Mouse (Mus musculus) cerebellum, adult 18-20 months (tissue): ENCODE measurements around the gene Abhd11.
"Not testable (repeated sequence)": the region's sequence is repeated elsewhere in the genome, so short reads cannot be mapped to it uniquely, and the experiment has no call there.

ENCODE experiments used
- DNase-seq, 2 experiments: peaks; one replicate each; pipeline ENCODE4 v3.0.0; 2021

The Abhd11 gene

DNA sequence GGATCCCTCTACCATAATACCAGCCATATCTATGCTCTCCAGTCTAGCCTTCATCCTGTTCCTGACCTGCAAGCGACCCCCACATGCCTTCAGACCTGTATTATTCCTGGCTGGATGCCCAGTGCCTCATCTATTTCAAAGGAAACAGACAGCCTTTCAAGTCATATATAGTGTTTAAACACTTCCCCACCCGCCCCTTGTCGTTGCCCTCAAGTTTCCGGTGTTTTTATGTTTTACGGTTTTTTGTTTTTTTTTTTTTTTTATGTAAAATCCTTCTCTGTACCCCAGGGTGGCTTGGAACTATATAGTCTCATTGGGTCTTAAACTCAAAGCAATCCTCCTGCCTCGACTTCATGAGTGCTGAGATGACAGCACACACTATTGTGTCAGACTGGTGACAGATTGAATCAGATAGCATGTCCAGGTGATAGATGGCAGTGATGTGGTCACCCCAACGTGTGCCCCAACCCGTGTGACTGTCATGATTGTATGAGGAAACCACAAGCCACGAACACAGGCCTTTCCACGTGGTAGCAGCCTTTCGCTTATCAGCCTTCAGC, 15.8 kb downstream of the Abhd11 start:
- no peak for DNase-seq

DNA sequence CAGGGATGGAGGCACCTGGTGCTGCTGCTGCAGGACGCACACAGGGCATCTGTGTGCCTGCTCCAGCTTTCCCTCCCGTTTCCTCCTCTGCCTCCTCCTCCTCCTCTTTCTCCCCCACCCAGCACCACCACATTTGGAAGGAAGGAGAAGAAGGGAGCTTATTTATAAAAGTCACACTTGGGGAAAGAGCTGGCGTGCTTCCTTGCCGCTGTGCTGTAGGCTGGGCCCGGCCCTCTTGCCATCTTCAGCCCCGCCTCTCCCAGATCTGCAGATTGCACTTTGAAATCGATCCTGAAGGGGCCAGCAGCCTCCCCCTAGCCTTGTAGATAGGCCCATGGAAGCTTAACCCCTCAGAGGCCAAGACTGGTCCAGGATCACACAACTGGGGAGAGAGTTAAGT, 16.9 kb downstream of the Abhd11 start:
- no peak for DNase-seq

DNA sequence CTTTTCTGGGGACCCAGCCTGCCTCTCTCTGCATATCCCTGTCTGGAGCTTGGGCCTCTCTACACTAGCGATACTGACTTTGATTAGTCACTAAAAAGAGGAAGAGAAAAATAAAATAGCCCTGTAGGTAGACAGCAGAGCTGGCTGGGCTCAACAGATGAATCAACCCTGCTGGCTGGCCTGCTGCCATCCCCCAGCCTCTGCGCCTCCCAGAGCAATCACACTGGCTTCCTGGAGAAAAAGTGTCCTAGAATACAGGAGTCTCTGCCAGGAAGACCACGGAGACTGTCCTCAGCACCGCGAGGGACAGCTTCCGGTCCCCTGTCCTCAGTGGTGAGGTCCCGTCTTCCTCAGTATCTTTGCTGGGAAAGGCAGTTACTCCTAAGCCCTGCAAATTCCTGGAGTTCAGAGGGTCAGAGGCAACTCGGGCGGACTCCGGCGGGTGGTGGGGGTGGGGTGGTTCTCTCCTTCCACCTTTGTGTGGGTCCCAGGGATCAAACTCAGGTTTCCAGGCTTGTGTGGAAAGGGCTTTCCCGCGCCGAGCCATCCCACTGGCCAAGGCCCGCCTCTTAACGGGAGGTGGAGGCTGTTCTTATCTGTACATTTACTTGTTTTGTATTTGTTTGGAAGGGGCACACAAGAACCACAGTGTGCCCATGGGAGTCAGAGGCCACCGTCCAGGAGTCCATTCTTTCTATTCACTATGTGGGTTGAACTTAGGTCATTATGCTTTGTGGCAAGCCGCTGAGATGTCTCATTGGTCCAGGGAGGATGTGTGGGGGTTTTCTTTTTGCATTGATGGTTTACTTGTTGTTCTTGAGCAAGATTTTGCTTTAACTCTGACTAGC, 20.3 kb downstream of the Abhd11 start:
- peak; percentile 71 to 76 for DNase-seq

DNA sequence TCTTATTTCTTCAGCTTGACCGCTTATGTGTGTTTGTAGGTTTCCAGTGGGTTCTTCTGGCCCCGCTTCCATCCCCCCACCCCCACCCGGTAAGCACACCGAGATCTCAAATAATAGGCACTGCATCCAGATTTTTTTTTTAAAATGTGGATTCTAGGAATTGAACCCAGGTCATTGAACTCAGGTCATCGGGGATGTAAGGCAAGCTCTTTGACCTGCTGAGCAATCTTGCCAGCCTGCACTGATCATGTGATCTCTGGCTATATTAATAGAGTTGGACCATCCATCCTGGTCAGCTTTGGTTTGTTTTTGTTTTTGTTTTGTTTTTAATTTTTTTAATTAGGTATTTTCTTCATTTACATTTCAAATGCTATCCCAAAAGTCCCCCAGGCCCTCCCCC, 23.6 kb downstream of the Abhd11 start:
- no peak for DNase-seq

DNA sequence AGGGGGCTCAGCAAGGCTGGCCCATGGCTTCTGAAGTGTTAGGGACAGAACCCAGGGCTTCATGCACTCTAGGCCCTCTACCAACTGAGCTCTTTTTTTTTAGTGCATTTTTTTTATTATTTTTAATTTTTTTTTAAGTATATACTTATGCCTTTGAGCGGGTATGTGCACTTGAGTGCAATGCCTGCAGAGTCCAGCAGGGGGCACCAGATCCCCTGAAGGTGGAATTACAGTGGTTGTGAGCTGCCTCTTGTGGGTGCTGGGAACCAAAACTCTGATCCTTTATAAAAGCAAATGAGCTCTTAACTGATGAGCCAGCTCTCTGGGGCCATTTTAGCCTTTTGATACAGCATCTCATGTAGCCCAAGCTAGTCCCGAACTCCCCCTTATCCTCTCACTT, 25.6 kb downstream of the Abhd11 start:
- no peak for DNase-seq

DNA sequence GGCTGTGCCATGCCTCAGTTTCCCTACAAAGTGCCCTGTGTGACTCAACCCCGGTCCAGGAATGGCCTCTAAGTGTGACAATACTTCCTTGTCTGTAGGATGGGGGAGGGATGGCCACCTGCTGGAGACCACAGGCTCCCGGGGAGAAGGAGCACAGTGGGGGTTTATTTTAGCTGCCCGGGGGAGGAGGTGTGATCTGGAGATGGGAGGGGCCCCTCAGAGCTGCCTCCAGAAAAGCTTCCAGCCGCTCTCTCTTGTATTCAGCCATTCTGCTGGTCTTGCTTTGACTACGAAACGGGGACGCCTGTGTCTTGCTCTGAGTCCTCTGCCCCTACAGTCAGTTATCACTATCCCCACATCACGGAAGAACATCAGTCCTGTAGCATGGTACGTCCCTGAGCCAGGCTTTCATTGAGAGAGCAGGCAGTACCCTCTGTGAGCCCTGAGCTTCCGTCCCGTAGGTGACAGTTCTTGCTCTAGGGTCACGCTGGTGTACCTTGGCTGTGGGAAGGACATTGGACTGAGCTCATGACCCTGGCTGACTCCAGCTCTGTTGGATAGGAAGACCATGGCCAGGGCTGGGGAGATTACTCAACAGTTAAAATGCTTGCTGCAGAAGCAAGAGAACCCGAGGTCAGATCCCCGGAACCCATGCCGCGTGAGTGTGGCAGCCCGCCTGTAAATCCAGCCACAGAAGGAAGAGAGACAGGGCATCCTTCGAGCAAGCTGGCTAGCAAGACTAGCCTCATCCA, 26.8 kb downstream of the Abhd11 start:
- no peak for DNase-seq

DNA sequence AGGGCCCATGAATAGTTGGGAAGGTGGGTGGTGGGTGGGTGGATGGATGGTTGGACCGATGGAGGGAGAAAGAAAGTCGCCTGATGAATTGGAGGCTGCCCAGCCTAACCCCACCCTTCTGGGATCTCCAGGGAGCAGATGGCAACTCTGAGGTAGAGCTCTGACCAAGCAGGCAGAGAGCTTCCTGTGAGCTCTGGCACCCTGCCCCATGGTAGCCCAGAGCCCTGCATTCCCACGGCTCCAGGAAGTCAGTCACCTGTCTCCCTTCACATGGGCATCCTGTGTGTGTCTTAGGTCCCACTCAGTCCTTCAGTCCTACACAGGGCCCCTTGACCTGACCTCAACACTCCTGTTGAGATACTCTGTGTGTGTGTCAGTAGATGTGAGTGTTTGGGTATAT, 29.0 kb downstream of the Abhd11 start:
- peak in 1 of 2 experiments; percentile 28 for DNase-seq

DNA sequence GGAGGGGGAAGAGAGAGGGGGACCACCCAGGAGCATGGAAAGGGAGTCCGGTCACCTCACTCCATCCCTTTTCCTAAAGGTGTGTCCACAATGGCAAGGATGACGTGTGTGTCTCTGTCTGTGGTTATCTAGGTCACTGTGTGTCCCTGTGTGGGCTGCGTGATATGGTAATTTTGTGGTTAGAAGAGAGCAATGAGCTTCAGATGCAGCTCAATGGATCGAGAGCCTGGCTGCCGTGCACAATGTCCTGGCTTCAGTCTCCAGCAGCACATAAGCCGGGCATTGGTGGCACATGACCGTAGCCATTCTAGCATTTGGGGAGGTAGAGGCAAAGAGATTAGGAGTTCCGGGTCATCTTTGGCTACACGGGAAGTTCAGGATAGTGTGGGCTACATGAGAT, 30.6 kb downstream of the Abhd11 start:
- no peak for DNase-seq

DNA sequence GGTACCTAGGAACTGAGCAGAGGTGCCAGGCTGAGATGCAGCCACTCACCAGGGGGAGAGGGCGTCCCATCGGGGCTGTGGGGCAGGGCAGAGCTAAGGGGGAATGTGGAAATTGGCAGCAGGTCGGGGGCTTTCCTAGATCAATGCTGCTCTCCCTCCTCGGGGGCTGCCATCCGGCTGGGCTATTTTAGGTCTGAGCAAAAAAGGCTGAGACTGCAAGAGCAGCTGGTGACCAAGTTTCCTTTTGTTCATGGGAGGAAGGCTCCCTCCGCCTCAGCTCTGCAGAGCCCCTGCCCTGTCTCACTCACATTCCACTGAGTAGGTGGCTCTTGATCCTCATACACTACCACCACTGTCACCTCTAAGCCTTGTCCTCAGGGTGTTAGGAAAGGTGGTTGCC, 31.1 kb downstream of the Abhd11 start:
- DNase-seq, result no peak

DNA sequence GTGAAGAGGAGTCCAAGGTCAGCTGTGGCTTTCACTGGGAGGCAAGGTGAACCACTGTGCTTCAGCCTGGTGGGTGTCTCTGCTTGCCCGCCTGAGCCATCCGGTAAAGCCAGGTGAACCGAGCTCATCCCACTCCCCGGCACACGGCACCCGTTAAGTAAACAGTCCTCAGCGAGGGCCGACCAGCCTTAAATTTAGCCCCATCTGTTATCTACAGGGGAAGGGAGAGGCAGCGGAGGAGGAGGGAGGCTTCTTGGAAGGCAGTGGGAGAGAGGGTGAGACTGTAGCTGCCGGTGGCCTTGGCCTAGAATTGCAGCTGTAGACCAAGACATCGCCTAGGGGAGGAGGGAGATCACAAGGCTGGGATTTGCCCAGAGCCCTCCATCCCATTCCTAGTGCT, 31.8 kb downstream of the Abhd11 start:
- DNase-seq, result no peak

DNA sequence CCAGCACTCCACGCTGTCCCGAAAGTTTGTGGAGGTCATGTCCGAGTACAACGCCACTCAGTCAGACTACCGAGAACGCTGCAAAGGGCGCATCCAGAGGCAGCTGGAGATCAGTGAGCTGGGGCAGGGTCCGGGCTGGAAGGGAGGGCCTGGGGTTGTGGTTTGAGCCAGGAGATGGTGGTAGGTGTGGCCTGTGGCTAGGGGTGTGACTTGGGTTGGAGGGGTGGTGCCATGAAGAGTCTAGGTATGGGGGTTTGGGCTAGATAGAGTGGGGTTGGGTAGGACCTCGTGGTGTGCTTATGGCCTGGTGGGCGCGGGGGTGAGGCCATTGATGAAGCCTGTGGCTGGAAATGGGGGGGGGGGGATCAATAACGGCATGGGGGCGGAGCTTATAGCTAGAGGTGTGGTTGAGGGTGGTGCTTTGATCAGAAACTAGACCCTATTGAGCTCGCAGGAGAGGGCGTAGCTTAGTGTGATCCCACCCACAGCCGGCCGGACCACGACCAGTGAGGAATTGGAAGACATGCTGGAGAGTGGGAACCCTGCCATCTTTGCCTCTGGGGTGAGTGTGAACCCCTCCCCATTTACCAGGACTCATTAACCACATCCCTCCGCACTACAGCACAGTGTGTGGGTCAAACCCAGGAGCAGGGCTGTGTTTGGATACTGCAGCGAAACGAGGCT, 33.3 kb downstream of the Abhd11 start:
- DNase-seq, result no peak

DNA sequence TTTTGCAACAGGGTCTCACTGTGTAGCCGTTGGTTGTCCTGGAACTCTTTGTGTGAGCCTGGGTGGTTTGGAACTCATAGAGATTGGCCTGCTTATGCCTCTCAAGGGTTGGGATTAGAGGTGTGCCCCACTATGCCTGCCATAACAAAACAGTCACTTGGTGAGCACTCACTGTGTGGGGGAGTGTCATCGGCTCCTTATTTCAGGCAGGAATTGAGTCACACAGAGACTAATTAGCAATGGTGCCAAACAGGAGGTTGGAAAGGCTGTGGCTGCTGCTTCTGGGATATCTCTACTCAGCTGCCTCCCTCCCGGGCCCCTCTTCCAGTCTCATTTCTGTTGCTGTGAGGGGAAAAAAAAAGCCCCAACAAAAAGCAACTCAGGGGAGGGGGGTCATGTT, 35.6 kb downstream of the Abhd11 start:
- DNase-seq, result no peak

DNA sequence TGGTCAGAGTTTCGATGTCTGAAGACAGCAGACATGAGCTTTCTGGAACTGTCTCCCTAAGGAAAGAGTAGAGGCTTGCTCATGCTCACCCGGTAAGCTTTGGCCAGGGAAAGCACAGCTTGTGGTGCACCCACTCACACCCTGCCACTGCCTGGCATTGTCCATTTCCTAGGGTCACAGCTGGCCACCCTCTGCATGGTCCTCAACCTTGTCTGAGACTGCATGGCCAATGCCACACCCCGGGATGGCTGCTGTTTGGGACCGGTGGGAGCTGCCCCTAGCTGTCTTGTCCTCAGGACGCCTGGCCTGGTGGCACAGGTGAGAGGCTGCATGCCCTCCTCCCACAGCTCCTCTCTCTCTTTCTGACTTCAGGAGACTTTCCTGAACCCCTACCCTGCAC, 39.6 kb downstream of the Abhd11 start:
- no peak for DNase-seq

DNA sequence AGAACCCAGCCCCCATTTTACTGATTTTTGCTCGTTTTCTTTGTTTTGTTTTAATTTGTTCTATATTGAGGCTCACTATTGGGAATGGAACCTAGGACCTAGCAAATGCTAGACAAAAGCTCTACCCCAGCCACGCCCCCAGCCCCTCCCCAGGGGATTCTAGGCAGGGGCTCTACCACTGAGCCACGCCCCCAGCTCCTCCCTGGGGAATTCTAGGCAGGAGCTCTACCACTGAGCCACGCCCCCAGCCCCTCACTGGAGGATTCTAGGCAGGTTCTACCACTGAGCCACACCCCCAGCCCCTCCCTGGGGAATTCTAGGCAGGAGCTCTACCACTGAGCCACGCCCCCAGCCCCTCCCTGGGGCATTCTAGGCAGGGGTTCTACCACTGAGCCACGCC, 40.3 kb downstream of the Abhd11 start:
- not testable (repeated sequence) for DNase-seq

DNA sequence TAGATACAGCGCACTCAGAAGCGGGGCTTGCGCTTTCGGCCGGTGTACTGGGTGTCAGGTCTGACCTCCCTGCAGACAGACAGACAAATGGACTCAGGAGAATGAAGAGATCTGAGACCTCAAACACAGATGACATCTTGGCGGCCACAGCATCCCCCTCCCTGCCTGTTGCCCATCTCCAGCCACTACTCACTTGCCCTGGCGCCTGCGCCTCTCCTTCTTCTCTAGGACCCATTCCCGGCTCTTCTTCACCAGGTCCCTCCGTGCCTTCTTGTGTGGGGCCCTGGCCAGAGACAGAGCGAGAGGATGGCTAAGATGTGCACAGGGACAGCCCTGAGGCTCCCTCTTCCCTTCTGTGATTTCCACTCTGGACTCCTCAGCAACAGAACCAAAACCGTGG, 44.4 kb downstream of the Abhd11 start:
- DNase-seq, result no peak
